Mouse (Mus musculus): ENCODE results near the gene Exosc10. TPM values are rescaled to one million over a fixed set of nuclear protein-coding genes. Genes with fewer than 3 reads are reported as not detected.

Exosc10 gene
- polyA plus RNA-seq, 1 experiment from 2014 or later = 44.5 TPM

DNA sequence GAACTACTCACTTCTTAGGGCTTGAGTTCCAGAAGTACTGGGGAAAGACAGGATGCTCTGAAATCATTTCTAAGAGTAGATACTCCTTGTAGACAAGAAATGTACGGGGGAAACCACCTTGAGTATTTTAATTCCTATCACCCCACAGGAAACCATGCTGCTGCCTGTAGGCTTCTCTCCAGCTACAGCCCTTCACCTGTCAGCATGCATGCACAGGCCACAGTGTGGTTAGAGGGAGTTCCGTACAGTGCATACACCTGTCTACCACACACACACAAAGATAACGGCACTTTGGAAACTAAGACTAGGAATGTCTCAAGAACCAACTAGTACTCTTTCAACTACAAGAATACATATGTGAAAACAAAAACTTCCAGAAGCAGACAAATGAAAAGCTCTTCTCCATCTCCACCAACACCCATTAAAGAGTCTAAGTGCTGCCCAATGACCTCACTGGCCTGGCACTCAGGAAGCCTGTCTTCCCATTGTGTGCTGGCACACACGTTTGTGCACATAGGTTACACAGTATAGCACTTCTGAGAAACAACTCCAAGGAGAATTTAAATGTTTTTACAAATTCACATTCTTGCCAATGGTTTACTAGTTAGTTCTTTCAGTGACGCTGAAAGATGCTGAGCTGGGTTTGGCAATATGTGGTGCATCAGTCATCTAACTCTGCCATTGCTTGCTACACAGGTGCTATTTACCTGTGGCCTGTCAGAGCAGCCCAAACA is 52.6 kb downstream of the Exosc10 start:
- 64% methylated on average over 5 of the region's 5 CpGs for WGBS (ENCODE audit: insufficient replicate concordance)
- H3K9ac ChIP-seq = no peak overlapping the region
- peaks cover 41% of the 10 kb centered on the region for H3K36me3 ChIP-seq
- 0 out of 2 replicates have a peak, but pooled peaks cover 7% of the 10 kb centered on the region for H3K4me1 ChIP-seq (replicated peaks)
- no peak for DNase-seq
- H3K4me3 ChIP-seq (replicated peaks) = no peak overlapping the region
- no peak overlapping the region for H3K4me2 ChIP-seq
- H3K27me3 ChIP-seq = no peaks in the 10 kb centered on the region
- ATAC-seq (ENCODE audit: low read depth) = no peak
- no peaks in the 10 kb centered on the region for H3K9me3 ChIP-seq (replicated peaks)
- no peak overlapping the region for H3K27ac ChIP-seq

DNA sequence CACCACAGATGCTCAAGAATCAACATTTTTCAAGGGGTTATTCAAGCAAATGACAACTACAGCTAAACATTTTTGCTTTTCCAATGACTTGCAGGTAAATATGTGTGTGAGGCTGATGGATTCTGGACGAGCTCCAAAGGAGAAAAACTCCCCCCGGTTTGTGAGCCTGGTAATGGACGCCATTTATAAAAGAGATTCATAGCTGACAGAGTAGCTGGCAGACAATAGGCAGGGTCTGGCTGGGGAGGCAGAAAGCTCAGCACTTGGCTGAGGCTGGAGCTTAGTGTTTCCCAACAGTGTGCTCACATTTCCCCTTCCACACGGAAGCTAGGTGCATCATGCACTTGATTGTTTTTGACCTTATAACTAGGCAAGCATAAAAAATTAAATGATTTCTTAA is 54.3 kb downstream of the Exosc10 start:
- H3K9ac ChIP-seq = no peak overlapping the region
- no peak overlapping the region for H3K4me3 ChIP-seq (replicated peaks)
- no peak overlapping the region for H3K4me2 ChIP-seq
- H3K4me1 ChIP-seq (replicated peaks) = 0 out of 2 replicates have a peak, but pooled peaks cover 7% of the 10 kb centered on the region
- no peak overlapping the region for H3K27ac ChIP-seq
- WGBS (ENCODE audit: insufficient replicate concordance) = 74% methylated on average over 4 of the region's 4 CpGs
- H3K27me3 ChIP-seq = no peaks in the 10 kb centered on the region
- H3K9me3 ChIP-seq (replicated peaks) = no peaks in the 10 kb centered on the region
- H3K36me3 ChIP-seq = peaks cover 59% of the 10 kb centered on the region
- DNase-seq = no peak
- ATAC-seq (ENCODE audit: low read depth) = no peak

GRCm38 (mm10) chr4:148613738-148614137 is 55.5 kb downstream of the Exosc10 start:
- no peak for ATAC-seq (ENCODE audit: low read depth)
- Histone ChIP-seq H3K4me1 (replicated peaks) (0 out of 2 replicates have a peak, but pooled peaks cover 7% of the 10 kb centered on the region), H3K9ac (no peak overlapping the region), H3K27ac (no peak overlapping the region), H3K4me3 (replicated peaks) (no peak overlapping the region), H3K4me2 (no peak overlapping the region), H3K9me3 (replicated peaks) (no peaks in the 10 kb centered on the region), H3K36me3 (peaks cover 67% of the 10 kb centered on the region), H3K27me3 (no peaks in the 10 kb centered on the region)
- no peak for DNase-seq
- 85% methylated on average over 9 of the region's 9 CpGs for WGBS (ENCODE audit: insufficient replicate concordance)

- DNase-seq = no peak
- H3K9ac ChIP-seq = no peak overlapping the region
- H3K4me2 ChIP-seq = no peak overlapping the region
- H3K27me3 ChIP-seq = no peaks in the 10 kb centered on the region
- H3K36me3 ChIP-seq = peaks cover 94% of the 10 kb centered on the region
- ATAC-seq (ENCODE audit: low read depth) = no peak
- peaks cover 31% of the 10 kb centered on the region for H3K4me1 ChIP-seq (replicated peaks)
- H3K4me3 ChIP-seq (replicated peaks) = no peak overlapping the region
- 68% methylated on average over 1 of the region's 1 CpGs for WGBS (ENCODE audit: insufficient replicate concordance)
- no peak overlapping the region for H3K27ac ChIP-seq
- no peaks in the 10 kb centered on the region for H3K9me3 ChIP-seq (replicated peaks)
These were observed 61.6 kb downstream of the Exosc10 start for GRCm38 (mm10) chr4:148619805-148620204.

DNA sequence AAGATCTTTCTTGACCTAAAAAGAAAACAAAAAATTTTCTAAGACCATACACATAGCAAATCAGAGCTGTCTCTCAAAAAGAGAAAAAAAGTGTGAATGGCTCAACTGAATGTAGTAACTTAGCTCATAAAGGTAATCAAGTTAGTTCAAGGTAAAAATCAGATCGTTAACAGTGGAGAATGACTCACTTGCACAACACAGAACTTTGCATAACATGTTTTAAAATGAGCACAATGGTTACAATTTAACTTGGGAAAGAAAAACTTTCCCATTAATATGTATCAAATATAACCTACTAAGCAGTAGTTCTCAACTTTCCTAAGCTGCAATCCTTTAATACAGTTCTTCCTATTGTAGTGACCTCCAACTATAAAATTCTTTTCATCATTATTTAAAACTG is 62.5 kb downstream of the Exosc10 start:
- H3K27me3 ChIP-seq = no peaks in the 10 kb centered on the region
- 94% methylated on average over 1 of the region's 1 CpGs for WGBS (ENCODE audit: insufficient replicate concordance)
- H3K4me1 ChIP-seq (replicated peaks) = peaks cover 38% of the 10 kb centered on the region
- no peak overlapping the region for H3K4me3 ChIP-seq (replicated peaks)
- DNase-seq = no peak
- H3K36me3 ChIP-seq = peaks cover 90% of the 10 kb centered on the region
- H3K27ac ChIP-seq = no peak overlapping the region
- ATAC-seq (ENCODE audit: low read depth) = no peak
- H3K4me2 ChIP-seq = no peak overlapping the region
- H3K9me3 ChIP-seq (replicated peaks) = no peaks in the 10 kb centered on the region
- no peak overlapping the region for H3K9ac ChIP-seq

DNA sequence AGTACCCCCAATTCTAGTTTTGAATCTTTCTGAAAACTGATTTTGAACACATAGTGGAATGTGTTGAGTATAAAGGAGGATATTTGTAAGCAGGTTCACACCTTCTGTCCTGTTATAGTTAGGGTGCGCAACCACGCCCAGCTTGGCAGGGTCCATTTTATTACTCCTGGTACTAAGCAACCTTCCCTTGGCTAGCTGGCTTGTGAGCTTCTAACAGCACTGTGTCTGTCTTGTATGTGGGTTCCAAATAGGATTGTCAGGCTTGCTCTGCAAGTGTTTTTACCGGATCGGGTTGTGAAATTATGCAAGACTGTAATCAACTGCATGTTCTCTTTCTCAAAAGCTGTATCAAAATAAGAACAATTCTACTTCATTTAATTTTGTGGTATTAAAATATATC is 64.3 kb downstream of the Exosc10 start:
- peaks cover 72% of the 10 kb centered on the region for H3K36me3 ChIP-seq

GRCm38 (mm10) chr4:148623609-148624008 is 65.4 kb downstream of the Exosc10 start:
- WGBS (ENCODE audit: insufficient replicate concordance) = 74% methylated on average over 4 of the region's 4 CpGs
- Histone ChIP-seq H3K4me1 (replicated peaks) (peaks cover 47% of the 10 kb centered on the region), H3K4me3 (replicated peaks) (peak overlapping the region; percentile 86), H3K9me3 (replicated peaks) (no peaks in the 10 kb centered on the region), H3K4me2 (peak overlapping the region; percentile 79), H3K27ac (no peak overlapping the region), H3K27me3 (no peaks in the 10 kb centered on the region), H3K9ac (peak overlapping the region; percentile 9; the same call in 1 of the 2 replicates), H3K36me3 (peaks cover 65% of the 10 kb centered on the region)
- DNase-seq (no peak), ATAC-seq (ENCODE audit: low read depth) (no peak)

More for the DNA sequence above, 64.3 kb downstream of the Exosc10 start:
- DNase-seq (no peak), ATAC-seq (ENCODE audit: low read depth) (no peak)
- Histone ChIP-seq H3K27ac (no peak overlapping the region), H3K4me3 (replicated peaks) (no peak overlapping the region), H3K9ac (no peak overlapping the region; the same call in 1 of the 2 replicates), H3K4me1 (replicated peaks) (peaks cover 42% of the 10 kb centered on the region), H3K27me3 (no peaks in the 10 kb centered on the region), H3K4me2 (no peak overlapping the region), H3K9me3 (replicated peaks) (no peaks in the 10 kb centered on the region)
- WGBS (ENCODE audit: insufficient replicate concordance) = 89% methylated on average over 4 of the region's 4 CpGs

GRCm38 (mm10) chr4:148625010-148625409 is 66.8 kb downstream of the Exosc10 start:
- no peak for ATAC-seq (ENCODE audit: low read depth)
- DNase-seq = no peak
- Histone ChIP-seq H3K27ac (no peak overlapping the region), H3K4me1 (replicated peaks) (peaks cover 45% of the 10 kb centered on the region), H3K9ac (peak overlapping the region; percentile 93), H3K4me3 (replicated peaks) (peak overlapping the region; percentile 86), H3K4me2 (peak overlapping the region; percentile 79), H3K9me3 (replicated peaks) (no peaks in the 10 kb centered on the region), H3K27me3 (no peaks in the 10 kb centered on the region), H3K36me3 (peaks cover 51% of the 10 kb centered on the region)
- WGBS (ENCODE audit: insufficient replicate concordance) = 77% methylated on average over 10 of the region's 10 CpGs

DNA sequence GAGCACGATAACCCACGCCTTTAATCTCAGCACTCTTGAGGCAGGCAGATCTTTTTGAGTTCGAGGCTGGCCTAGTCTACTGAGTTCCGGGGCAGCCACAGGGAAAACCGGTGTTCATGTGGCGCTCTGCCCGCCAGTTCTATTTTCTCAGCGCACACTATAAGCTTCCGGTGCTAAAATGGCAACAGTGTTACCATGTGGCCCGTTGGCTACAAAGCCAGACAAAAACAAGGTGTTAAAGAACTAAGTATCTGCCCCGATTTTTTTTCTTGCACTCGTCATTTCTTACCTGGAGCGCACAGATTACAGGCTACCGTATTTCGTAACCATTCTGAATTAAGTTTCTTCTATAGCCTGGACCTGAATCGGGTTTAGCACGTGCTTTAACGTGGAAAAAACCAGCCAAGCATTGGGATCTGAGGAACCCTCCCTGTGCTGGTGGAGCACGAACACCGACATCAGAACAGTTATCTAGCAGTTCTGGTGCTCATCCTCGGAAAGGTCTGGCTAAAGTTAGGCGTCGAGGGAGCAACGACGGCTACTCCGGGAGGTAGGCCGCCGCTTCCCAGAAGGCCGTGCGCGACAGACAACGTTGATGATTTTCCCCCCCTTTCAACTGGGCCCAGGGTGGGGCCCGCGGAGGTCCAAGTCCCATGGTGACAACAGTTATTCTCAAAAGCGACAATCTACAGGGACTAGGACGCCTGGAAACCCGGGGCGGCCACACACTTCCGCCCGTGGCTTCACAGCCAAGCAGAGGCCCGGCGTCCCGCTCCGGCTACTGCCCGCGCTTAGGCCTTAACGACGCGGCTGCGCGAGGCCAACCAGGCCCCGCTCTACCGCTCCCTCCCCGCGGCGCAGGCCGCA is 67.8 kb downstream of the Exosc10 start:
- H3K4me2 ChIP-seq = peak overlapping the region; percentile 79
- peaks cover 45% of the 10 kb centered on the region for H3K4me1 ChIP-seq (replicated peaks)
- H3K9me3 ChIP-seq (replicated peaks) = no peaks in the 10 kb centered on the region
- DNase-seq (peak; percentile 20), ATAC-seq (ENCODE audit: low read depth) (peak; percentile 70)
- WGBS (ENCODE audit: insufficient replicate concordance) = under 1% methylated on average over 57 of the region's 57 CpGs
- peak overlapping the region; percentile 86 for H3K4me3 ChIP-seq (replicated peaks)
- H3K27ac ChIP-seq = peak overlapping the region; percentile 92
- peaks cover 42% of the 10 kb centered on the region for H3K36me3 ChIP-seq
- H3K27me3 ChIP-seq = no peaks in the 10 kb centered on the region
- peak overlapping the region; percentile 93 for H3K9ac ChIP-seq

DNA sequence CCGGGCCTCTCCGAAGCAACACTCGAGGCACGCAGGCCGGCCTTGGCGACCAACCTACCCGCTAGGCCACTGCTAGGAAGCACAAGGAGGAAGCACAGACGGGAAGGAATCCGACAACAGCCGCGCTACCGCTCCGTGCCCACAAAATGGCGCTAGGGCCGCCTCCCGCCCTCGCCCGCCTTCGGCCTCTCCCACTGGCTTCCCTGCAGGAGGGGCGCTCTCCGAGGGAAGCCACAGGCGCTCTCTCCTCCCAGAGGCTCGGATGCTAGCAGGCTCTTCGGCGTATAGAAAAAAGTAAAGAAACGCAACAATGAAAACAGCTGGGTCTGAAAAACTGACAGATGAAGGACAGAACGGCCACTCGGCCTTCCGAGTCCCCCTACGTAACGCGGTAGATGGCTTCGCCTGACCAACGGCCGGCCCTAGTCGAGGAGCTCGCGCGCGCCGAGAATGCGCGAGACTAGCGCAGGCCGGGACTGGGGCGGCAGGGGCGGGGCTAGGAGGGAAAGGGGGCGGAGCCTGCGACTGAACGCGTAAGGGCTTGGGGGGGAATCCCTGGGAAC is 68.5 kb downstream of the Exosc10 start, which contains the start of gene Tardbp:
Gene Tardbp (minus strand): TSS at position 397 of the 563 bp plus-strand sequence.
- ATAC-seq (ENCODE audit: low read depth) (peak; percentile 91), DNase-seq (peak; percentile 91)
- H3K36me3 ChIP-seq = peaks cover 35% of the 10 kb centered on the region
- peak within 1 kb of the TSS; percentile 92 for H3K27ac ChIP-seq
- H3K27me3 ChIP-seq = no peaks in the 10 kb centered on the region
- 0% methylated on average over 51 of the region's 51 CpGs for WGBS (ENCODE audit: insufficient replicate concordance)
- peak within 1 kb of the TSS; percentile 79 for H3K4me2 ChIP-seq
- H3K4me1 ChIP-seq (replicated peaks) = peaks cover 40% of the 10 kb centered on the region
- no peaks in the 10 kb centered on the region for H3K9me3 ChIP-seq (replicated peaks)
- H3K9ac ChIP-seq = peak within 1 kb of the TSS; percentile 93
- peak within 1 kb of the TSS; percentile 86 for H3K4me3 ChIP-seq (replicated peaks)

DNA sequence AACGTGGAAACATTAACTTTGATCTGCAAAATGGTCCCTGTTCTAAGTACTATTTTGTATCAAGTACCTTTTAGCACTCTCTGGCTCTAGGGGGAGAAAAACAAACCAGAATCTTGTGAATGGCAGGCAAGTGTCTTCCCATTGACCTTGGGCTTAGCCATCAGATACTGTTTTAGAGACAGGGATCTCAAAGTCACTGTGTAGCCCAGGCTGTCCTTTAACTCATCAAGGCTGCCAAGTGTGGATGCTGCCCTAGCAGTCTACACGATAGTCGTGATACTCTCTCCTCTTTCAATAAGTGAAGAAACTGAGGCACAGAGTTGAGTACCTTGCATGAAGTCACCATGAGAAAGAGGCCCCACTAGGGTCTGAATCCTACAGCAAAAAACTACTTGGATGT is 69.0 kb downstream of the Exosc10 start:
- H3K9ac ChIP-seq = peak overlapping the region; percentile 57
- no peaks in the 10 kb centered on the region for H3K9me3 ChIP-seq (replicated peaks)
- H3K4me2 ChIP-seq = peak overlapping the region; percentile 79
- no peaks in the 10 kb centered on the region for H3K27me3 ChIP-seq
- WGBS (ENCODE audit: insufficient replicate concordance) = 59% methylated on average over 3 of the region's 3 CpGs
- peak overlapping the region; percentile 92; the same call in 1 of the 2 replicates for H3K27ac ChIP-seq
- H3K4me3 ChIP-seq (replicated peaks) = peak overlapping the region; percentile 86
- no peak for DNase-seq
- ATAC-seq (ENCODE audit: low read depth) = 0 out of 2 replicates have a peak, but pooled peaks have one; percentile 3
- H3K4me1 ChIP-seq (replicated peaks) = peaks cover 37% of the 10 kb centered on the region
- peaks cover 30% of the 10 kb centered on the region for H3K36me3 ChIP-seq

All from liver, embryonic 13.5 days (tissue).